Mouse (Mus musculus): ENCODE results near the gene Asphd1.

DNA sequence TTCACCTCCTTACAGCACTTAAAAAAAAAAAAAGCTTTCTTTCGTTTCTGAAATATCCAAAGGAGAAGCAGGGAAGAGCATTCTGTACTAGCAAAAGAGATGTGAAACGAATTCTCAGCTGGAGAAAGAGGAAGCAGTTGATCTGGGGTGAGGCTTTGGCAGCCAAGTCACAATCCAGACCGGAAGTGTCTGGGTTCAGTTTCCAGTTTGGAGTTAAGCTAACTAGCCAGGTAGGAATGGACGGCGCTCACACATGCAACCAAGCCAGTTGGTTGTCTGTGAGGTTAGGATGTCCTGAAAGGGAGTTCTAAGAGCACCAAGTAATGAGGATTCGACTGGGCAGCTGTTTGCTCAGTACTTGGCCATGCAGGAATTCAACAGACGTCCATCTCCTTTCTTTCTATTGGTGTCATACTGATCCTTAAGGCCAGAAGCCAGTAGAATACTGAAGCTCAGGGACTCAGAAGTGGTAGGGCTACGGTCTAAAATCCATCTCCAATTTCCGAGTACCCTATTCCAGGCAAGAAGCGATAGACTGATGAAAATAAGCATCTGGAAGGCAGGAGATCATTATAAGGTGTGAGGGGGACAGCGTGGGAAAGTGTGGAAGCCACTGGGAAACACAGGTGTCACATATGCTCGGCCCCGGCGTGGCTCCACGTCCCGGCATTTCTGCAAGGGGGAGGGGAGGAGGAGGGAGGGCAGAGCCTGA lies 51.8 kb downstream of the Asphd1 start:
- TF ChIP-seq CTCF (IDR thresholded peaks at IDR 0.05; ENCODE audit: low read depth): no peak
- 0 out of 2 replicates have a peak, but pooled peaks have one; percentile 11 for TF ChIP-seq EP300 (IDR thresholded peaks at IDR 0.05; ENCODE audit: low read depth)

Data from liver, embryonic 14.5 days (tissue).